Mouse (Mus musculus): ENCODE results near the gene Coro2a.

Gene Coro2a

DNA sequence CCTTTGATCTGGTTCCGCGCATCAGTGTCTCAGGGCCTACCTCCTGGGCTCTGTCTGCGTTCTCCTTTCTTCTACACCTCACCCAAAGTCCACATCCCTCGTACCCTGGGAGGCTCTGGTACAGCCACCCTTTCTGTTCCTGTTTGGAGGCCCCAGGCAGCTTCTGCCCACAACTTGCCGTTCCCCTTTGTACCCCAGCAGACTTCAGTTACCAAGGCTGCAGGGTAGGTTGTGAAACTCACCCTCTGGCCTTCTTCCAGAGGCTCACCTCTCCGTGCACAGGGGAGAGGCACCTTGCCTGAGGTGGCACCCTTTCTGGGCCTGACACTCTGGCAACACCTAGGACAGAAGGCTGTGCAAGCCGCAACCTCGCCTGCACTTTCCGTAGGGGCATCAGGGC lies 46.2 kb downstream of the Coro2a start:
- DNase-seq: no peak

DNA sequence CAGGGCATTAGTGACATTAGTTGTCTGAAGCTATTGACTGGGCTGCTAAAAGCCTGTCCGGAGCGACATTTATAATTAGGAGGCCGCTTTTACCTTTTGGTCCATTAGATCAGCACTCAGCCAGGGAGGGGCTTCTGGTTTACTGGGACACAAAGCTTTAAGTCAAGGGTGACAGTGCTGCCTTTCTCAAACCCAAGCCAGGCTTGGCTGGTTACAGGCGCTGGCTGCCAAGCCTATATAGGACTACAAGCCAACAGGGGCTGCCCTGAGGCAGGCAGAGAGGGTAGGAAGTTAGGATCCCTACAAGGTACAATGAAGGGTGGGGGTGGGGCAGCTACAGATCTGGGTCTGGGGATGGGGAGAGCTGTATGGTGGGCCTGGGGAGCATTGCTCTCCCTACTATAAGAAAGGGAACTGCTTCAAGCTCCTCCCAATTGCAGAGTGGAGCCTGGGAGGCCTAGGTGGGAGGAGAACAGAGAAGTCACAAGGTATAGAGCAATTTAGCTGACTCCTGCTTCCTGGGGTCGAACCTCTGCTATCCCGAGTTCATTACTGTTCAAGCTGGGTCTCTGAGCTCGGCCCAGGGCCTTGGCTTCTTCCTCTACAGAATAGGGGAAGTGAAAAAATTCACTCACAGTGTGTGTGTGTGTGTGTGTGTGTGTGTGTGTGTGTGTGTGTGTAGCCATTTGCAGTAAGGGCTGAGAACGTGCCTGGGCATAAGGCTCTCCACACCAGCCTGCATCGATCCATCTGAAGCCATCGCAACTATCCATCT lies 47.5 kb downstream of the Coro2a start:
- no peak for DNase-seq

DNA sequence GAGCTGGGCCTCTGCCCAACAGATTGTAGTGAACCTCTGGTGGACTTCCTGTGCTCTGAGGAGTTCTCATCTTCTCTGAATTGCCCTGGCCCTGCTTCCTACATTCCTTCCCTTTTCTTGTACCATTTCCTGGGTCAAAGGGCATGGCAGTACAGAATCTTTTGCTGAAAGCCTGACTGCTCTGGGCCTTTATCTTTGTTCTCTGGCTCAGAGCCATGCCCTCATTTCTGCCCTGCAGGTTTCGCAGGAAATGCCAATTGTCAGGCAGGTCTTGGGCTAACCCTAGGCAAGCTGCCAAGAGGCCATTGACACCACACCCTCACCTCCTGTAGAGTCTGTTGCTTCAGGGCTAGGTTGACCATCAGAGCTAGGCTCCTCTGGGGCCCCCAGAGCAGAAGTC lies 48.1 kb downstream of the Coro2a start:
- DNase-seq: peak; percentile 77

DNA sequence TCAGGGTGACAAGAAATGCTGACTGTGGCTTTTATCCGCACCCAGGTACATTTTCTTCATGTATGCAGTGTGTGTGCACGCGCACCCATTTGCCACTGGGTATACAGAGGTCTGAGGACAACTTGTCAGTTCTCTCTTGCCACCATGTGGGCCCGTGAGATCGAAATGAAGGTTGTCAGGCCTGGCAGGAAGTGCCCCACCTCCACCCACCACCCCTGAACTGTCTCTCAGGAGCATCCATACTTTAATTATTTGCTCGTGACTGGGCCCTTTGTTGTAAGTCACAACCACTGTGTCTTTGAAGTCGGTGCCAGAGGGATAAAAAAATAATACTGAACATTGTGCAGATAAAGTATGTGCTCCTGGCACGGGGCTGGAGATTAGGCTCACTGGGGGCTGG lies 51.6 kb downstream of the Coro2a start:
- no peak for DNase-seq

DNA sequence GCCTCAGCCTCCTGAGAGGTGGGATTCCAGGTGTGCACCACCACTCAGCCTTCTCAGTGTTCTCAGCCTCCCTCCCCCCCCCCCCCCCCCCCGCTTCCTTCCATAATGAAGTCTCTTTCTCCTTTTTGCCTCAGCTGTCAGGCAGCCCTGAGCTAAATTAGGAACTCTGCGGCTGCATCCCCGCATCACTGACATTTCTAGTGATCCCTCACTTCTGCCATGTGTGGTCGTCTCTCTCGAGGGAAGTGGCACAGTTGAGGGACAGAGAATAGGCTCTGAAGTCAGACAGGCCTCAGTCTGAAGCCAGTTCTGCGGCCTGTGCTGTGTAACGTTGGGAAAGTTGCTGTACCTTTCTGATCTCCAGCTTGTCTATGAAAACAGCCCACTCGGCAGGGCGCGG lies 52.0 kb downstream of the Coro2a start:
- DNase-seq: no peak

DNA sequence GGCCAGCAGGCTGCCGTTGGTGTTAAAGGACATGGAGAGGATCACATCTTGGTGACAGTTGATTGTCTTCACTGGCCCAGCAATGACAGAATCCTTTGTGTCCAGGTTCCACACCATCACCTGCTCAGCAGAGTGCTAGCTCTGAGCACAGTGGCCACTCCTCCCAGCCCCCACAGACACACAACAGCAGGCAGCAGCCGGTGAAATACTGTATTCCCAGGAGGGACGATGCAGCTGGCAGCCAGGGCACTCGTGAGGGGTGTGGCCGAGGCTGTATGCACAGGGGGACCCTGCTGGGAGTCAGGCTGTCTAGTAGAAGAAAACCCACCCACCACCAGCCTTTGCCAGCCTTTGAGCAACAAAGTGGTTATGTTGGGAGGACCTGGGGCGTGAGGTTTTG lies 55.3 kb downstream of the Coro2a start:
- no peak for DNase-seq

DNA sequence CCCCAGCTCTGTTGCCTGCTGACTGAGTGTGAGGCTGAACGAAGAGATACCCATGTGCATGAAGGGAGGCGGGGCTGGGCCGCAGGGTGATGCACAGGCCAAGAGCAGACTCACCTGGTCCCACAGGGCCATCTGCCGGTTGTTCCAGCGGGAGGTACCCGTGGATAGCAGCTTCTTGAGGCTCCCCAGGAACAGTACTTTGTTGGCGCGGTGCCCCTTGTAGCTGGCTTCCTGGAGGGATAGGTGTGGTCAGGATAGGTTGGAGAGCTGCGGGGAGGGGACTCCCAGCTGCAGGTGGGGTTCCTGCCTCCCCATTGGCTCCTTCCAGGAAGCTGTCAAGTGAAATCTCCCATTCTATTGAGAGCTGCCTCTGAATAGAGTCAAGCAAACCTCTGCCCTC lies 56.5 kb downstream of the Coro2a start:
- peak; percentile 32 for DNase-seq

DNA sequence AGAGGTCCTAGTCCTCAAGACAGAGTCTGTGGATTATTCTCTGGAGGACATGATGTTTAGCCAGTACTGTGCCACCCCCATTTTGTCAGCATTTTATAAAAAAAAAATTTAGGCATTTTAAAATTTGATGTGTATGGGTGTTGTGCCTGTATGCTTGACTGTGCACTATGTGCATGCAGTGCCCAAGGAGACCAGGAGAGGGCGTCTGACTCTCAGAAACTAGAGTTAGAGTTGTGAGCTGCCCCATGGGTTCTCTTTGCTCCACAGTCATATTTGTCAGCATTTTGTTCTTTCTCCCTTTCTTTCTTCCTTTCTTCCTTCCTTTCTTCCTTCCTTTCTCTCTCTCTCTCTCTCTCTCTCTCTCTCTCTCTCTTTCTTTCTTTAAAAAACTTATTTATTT lies 57.7 kb downstream of the Coro2a start:
- DNase-seq: no peak

DNA sequence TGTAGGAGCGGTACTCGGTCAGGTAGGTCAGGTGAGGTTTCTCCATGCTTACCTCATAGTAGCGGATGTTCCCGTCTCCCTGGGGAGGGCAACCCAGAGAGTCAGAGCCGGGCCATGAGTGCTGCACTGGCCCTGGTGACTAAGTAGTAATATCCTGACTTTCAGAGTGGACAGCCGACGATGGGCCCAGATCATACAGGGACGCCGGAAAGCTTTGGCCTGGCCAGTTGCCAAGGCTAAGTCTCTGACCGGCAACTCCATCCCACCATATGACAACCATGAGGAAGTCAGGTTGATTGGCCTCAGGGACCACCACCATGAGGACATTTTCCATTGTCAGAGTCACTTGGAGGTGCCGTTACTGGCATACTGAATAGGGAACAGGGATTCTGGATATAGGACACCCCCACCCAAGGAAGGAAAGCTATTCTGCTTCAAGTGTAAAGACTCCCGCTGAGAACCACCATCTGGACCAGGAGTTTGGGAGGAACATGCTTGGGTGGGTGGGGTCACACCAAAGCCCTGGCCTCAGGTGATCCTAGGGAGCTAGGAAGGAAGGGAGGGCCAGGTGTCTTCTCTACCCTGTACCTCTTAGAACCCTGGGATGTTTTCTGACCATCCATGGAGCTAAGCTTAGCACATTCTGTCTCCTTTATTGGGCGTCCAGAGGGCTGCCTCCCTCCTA lies 58.5 kb downstream of the Coro2a start:
- DNase-seq: no peak

DNA sequence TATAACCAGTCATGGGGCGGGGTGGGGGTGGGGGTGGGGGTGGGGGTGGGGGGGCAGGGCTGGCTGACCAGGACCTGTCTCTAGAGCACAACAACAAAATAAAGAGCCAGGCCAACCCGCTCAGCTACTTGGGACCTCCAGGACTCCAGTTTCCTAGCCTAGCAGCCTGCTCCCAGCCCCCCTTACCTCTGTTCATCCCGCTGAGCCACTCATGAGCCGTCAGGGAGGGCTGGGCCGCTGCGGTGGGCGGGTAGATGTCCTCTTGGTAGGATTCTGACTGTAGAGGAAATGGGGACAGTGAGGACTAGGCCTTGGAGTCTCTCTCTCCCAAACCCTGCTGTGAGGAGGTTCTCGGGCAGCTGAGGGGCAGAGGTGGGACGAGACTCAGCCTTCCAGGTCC lies 60.3 kb downstream of the Coro2a start:
- no peak for DNase-seq

DNA sequence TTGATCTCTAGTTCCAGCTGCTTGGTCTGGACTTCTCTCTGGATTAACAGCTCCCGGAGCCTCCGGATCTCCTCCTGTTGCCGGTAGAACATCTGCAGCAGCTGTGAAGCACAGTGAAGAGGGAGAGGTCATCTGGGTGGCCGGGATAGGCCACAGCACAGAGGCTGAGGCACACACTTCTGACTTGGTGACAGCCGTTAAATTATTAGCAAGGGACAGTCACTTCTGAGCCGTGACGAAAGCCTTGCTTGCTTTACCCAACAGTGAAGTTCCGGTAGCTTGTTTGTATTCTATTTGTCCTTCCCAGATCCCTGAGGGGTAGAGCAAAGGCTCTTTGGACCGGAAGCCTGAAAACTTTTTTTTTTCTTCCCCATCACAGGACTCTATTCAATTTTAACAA lies 62.8 kb downstream of the Coro2a start:
- DNase-seq: no peak

DNA sequence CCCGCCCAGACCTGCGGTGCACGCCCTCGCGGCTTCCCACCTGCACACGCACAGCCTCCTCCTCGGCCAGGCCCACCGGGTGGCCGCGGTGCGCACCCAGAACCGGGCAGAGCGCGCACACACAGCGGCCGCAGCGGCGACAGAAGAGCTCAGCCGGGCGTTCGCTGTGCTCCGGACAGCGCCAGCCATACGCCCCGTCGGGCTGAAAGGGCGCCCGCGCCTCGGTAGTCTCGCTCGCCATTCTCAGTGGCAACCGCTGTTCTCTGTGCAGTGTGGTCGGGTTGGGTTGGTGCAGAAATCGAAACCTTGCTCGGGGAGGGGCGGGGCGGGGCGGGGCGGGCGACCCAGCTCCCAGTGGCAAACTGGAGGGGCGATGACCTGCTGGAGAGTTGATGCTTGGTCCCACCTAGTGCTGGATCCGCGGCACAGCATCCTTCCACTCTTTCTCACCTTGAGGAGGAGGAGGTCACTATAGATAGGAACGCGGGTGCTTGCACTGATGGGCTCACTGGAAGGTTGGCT lies 66.1 kb downstream of the Coro2a start, which contains the start of gene Trim14:
Gene Trim14, minus strand, starts transcription at position 302 of the 522 bp plus-strand sequence.
- peak; percentile 57 for DNase-seq

DNA sequence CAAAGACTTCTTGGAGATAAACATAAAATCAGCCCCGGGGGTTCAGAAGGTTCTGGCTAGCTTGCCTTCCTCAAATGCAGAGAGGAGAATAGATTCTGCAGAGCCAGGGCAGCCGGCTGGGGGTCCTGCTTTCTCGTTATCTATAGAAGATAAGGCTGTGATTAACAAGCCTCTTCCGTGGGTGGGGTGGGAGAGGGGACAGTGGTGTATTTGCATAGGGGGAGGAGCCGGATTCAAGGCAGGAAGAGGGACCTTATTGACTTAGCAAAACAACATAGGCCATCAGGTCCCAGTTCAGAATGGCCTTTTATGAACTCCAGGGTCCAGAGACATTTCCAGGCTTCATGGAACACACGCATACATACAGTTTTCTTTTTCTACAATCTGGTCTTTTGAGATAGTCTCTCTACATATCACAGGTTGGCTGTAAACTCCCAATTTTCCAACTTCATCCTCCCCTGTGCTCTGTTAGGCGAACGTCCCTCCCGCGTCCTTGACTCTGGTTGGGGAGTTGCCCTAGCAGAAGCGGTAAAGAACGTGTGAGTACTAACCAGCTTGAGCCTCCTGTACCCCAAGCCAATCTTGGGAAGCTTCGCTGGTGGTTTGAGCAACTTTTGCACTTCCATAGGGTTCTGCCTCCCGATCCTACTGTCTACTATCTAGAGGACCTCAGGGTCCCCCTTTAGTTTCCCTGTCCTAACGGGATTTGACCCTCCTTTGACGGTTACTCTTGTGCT lies 66.7 kb downstream of the Coro2a start:
- DNase-seq: no peak

DNA sequence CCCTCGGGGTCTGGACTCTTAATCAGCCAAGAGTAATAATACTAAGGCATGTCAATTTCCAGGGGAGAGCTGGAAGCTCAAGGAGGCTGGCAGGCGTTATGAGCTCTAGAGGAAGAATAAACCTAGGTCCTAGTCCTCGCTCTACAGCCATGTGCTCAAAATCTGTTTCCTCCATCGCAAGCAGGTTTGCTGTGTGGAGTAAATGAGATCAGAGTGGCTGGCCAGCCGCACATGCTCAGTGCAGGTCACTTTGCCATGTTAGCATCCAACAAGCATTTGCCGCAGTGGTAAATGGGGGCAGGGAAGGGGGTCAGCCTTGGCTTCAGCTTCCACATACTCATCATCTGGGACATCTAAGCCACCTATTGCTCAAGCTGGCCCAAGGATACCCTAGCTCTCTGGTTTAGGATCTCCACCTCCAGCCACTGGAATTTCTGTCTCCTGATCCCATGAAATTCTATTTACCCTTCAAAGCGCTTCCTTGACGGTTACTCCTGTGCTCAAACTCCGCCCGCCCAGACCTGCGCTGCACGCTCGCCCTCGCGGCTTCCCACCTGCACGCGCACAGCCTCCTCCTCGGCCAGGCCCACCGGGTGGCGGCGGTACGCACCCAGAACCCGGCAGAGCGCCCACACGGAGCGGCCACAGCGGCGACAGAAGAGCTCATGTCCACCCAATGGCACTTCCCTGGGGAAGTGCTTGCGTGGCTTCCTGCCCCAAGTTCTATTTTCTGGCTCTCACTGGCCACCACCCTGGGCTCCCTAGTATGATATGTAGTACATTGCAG lies 67.9 kb downstream of the Coro2a start:
- peak; percentile 27 for DNase-seq

DNA sequence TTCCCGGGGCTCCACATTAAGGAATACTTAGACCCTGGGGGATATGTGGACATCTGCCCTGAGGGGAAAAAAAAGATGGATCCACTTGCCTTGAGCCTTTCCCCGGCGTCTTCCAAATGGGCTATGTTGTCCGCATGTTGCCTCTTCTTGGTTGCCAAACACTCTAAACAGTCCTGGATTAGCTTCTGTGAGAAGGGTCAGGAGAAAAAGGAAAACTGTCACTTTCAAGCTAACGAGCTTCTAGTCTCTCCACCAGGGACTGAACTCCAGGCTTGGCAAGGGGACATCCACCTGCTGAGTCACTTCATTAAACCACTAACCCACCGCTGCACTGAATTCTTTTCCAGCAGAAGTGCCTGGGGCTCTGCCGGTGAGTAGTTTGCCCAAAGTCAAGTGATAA lies 69.1 kb downstream of the Coro2a start:
- DNase-seq: no peak

DNA sequence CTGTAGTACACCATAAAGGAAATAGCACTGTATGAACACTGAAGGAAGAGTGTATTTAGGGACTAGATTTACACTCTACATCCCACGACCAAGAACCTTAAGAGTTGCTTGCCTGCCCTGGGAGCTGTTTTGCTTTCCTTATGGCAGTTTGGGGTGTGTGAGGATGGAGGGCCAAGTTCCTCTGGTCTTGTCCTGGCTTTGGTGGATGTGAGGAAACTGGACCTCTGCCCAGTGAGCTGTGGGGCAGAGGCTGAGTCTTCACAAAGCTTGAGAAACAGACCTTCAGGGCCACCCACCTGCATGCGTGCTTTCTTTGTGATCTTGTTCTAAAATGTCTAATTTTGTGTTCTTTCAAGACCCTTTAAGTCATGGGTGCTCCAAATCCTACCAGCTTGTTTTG lies 69.5 kb downstream of the Coro2a start:
- no peak for DNase-seq

DNA sequence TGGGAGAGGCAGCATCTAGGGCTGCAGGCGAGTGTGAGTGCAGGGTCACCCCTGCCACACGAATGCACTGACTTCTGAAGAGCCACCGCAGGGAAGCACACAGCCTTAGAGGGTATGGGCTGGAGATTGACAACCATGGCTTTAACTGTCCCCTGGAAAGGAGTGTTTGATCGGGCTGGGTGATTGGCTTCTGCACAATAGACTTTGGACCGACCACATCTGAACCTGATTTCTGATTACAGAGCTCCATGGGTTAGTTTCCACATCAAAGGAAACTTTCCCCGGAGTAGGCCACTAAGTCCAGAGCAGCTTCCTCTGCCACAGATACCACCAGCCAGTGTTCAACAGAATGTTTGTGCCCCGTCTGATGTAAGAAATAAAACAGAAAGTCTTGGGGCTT lies 72.3 kb downstream of the Coro2a start:
- DNase-seq: no peak

DNA sequence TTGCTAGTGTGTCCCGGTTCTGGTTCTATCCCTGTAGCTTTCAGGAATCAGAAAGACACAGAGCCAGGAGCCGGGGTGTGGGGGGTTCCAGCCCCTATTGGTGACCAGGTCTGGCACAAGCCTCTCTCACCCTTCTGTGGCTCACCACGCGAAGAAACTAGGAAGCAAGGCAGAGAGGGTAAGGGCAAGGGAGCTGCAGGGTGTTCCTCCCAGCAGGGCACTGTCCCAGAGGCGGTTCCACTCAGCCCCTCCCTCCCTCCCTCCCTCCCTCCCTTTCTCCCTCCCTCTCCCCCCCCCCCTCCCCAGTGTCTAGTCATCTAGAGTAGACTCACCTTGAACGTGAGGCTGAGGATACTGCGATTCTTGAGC lies 74.5 kb downstream of the Coro2a start:
- no peak for DNase-seq

DNA sequence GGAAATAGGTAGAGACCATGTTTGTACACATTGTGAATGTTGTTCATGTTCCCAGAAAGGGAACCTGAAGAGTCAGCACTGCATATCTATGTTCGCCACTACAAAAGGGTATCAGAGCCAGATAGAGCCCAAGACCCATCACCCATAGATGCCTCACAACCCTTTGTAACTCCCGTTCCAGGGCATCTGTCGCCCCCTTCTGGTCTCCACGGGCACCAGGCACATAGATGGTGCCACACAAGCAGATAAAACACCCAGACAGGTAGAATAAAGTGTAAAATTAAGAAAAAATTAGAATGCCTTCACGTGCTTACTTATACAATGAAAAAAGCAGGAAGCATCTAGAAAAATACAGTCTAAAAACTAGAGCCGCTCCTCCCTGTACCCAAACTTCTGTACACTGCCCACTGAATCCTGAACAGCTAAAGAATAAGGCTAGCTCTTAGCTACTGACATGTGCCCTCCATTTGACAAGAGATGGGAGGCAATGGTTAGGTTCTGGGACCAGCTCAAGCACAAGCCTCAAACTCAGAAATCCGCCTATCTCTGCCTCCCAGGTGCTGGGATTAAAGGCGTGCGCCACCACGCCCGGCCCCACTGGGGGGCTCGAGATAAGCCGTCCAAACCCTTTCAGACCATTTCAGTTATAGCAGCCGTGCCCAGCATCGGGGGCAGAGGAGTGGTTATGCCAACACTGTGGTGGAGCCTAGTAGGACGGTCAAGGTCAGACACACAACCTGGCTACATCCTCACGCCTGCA lies 75.0 kb downstream of the Coro2a start:
- no peak for DNase-seq

DNA sequence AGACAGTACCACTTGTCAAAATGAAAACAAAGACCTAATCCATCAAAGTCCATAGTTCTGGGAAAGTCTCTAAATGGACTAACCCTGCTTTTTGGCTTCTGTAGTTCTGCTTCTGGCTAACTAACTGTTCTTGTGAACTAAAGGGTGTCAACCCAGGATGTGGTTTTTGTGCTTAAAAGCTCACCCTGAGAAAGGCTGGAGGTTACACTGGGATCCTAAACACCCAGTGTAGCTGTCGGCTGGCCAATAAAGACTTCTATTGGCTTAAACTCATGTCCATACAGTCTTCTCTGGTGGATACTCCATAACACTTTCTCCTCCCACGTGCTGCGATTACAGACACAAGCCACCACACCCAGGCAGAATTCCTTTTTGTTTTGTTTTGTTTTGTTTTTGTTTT lies 75.8 kb downstream of the Coro2a start:
- no peak for DNase-seq

DNA sequence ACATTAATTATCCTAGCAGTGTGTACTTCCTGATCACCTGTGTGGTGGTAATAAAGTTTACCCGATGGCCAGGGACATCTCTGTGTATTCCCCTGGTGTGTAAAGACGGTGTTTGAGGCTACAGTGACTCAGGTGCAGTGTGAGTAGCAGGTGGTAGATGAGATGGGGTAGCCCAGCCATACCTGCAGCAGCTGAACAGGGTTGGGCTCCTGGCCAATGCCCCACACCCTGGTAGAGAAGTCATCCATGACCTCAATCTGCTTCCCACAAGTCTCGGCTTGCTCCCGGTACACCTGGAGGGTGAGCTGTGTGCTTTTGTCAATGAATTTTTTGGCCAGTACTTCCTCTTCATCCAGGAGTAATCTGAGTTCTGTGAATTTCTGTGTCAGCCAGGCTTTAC lies 78.7 kb downstream of the Coro2a start:
- peak; percentile 43 for DNase-seq

DNA sequence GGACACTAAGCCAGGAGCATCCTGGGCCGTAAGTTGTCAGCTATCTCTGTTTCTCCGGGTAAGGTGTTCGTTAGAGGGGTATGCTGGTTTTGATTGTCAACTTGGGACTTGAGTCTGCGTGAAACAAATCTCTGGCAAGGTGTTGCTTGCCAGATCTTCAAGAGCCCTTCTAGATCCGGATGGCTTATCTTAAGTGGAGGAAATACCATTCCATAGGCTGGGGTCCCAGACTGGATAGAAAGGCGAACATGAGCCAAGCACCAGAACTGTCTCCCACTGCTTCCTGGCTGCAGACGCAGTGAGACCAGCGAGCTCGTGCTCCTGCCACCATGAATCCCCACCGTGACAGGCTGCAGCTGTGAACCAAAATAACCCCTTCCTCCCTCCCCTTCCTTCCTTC lies 80.5 kb downstream of the Coro2a start:
- DNase-seq: no peak

All from kidney, postnatal 10 days (tissue).